Mouse (Mus musculus): ENCODE results near the gene Cd300ld.
"Not testable (repeated sequence)": the region's sequence is repeated elsewhere in the genome, so short reads cannot be mapped to it uniquely, and the experiment has no call there.

Gene Cd300ld

DNA sequence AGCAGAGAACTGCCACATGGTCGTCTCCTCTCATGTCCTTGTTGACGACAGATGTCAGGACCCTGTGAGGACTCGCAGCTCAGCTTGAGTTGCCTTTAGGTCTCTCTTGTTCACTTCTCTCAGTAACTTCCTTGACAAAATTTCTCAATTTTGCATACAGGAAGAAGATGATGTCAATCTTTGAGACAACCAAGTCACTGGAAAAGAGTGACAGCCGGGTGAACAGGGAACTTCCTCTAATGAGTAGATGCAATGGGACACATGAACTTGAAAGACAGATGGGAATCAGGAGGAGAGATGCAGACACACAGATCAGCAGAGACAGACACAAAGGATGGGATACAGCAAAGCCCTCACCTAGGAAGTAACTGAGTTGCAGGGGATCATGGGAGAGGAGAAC, at the start of gene Cd300ld:
TSS of gene Cd300ld (minus strand) at position 130 of the 400 bp plus-strand sequence.
- DNase-seq (ENCODE audit: low read depth, low spot score) = no peak

DNA sequence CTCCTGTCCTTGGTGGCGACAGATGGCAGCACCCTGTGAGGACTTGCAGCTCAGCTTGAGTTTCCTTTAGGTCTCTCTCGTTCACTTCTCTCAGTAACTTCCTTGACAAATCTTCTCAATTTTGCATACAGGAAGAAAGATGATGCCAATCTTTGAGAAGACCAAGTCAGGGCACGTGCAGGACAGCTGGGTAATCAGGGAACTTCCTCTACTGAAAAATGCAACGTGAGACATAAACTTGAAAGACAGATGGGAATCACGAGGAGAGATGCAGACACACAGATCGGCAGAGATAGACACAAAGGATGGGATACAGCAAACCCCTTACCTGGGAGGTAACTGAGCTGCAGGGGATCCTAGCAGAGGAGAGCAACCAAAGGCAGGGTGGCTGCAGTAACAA, 47.9 kb upstream of the Cd300ld start, which contains the start of gene Cd300ld5:
TSS of gene Cd300ld5 (minus strand) at position 101 of the 400 bp plus-strand sequence.
- not testable (repeated sequence) for DNase-seq (ENCODE audit: low read depth, low spot score)

DNA sequence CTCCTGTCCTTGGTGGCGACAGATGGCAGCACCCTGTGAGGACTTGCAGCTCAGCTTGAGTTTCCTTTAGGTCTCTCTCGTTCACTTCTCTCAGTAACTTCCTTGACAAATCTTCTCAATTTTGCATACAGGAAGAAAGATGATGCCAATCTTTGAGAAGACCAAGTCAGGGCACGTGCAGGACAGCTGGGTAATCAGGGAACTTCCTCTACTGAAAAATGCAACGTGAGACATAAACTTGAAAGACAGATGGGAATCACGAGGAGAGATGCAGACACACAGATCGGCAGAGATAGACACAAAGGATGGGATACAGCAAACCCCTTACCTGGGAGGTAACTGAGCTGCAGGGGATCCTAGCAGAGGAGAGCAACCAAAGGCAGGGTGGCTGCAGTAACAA, 37.2 kb upstream of the Cd300ld start, which contains the start of gene Cd300ld4:
TSS of gene Cd300ld4 (minus strand) at position 101 of the 400 bp plus-strand sequence.
- DNase-seq (ENCODE audit: low read depth, low spot score) = not testable (repeated sequence)

DNA sequence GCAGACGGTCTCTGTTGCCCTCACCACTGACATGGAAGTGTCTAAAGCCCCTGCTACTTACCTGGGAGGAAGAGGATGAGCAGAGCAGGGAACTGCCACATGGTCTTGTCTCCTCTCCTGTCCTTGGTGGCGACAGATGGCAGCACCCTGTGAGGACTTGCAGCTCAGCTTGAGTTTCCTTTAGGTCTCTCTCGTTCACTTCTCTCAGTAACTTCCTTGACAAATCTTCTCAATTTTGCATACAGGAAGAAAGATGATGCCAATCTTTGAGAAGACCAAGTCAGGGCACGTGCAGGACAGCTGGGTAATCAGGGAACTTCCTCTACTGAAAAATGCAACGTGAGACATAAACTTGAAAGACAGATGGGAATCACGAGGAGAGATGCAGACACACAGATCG, 26.4 kb upstream of the Cd300ld start, which contains the start of gene Cd300ld2:
TSS of gene Cd300ld2 (minus strand) at position 101 of the 400 bp plus-strand sequence.
- DNase-seq (ENCODE audit: low read depth, low spot score) = not testable (repeated sequence)

DNA sequence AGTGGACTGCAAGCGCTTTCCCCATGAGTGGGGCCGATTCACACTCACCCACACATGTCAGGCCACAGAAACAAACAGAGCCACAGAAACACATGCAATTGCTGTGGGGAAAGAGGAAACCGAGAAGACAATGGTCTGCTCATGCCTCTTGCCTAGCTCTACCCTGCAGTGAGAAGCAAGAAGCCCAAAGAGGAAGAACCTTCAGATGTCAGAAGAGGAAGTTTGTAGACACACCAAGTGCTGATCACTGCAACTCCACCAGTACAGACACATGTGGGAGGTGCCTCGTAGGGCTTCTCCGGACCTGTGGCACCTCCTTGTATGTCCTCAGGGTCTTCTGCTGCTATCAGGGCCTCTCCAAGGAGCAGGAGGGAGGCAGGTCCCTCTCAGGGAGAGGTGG, 14.3 kb upstream of the Cd300ld start:
- no peak for DNase-seq (ENCODE audit: low read depth, low spot score)

DNA sequence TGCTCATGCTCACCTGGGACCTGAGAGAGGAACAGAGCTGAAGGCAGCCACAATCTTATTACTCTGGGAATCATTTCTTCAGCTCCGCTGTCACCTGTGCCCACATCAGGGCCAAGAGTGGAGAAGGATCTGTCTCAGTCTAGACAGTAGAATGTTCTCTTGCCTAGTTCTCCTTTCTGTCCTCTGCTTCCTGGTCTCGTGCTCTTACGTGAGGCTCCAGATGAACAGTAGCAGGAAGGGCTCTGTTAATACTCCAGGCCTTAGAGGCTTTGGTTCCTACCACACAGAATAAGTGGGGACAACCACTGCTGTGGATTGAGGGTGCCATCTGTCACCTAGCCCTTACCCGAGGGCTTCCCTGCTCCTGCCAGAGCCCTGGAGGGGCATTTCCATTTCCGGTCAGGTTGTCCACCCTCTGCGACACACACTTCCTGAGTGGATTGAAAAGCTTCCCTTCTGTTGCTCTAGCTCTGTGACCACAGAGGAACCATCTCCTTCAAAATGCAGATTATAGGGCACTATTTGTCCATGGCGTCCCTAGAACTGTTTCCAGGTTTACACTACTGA, 11.8 kb upstream of the Cd300ld start, which contains the start of gene Cd300c2:
TSS of gene Cd300c2 (minus strand) at position 407 of the 567 bp plus-strand sequence.
- DNase-seq (ENCODE audit: low read depth, low spot score) = no peak

DNA sequence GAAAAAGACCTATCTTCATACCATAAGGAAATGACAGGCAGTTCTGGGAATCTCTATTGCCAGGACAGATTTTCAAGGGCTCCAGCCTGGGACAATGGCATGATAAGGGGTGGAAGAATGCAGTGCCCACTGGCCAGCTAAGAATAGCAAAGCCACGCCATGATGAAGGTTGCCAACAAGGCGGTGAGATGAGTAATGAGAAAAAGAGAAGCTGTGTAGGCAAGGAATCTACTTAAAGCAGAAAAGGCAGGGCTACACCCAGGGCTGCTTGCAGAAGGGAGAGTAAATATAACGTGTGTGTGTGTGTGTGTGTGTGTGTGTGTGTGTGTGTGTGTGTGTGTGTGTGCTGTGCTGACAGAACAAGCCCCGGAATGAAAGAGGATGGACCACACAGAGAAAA, 7.9 kb downstream of the Cd300ld start:
- DNase-seq (ENCODE audit: low read depth, low spot score) = no peak

DNA sequence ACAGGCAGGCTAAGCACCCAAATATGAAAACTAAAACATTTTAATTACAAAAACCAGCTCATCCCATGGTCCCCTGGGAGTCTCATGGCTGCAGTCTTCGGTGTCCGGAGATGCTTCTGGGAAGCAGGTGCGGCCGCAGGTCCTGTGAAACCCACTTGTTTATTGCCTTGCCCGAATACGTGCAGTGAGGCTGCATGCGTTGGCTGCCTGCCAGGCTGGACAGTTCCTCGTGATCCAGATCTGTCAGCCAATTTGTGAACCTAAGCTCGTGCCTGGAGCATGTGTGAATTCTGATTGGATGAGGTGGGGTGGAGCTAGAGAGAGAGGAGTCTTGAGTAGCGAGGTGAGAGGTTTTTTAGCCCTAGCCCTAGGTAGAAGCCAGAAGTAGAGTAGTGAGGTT, 17.0 kb downstream of the Cd300ld start:
- no peak for DNase-seq (ENCODE audit: low read depth, low spot score)

DNA sequence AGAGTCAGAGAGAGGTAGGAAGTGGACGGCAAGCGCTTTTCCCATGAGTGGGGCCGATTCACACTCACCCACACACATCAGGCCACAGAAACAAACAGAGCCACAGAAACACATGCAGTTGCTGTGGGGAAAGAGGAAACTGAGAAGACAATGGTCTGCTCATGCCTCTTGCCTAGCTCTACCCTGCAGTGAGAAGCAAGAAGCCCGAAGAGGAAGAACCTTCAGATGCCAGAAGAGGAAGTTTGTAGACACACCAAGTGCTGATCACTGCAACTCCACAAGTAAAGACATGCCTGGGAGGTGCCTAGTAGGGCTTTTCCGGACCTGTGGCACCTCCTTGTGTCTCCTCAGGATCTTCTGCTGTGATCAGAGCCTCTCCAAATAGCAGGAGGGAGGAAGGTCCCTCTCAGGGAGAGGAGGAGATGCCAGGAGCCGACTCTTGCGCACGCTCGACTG, 20.9 kb downstream of the Cd300ld start, which contains the start of gene Cd300c:
TSS of gene Cd300c (minus strand) at position 406 of the 456 bp plus-strand sequence.
- no peak for DNase-seq (ENCODE audit: low read depth, low spot score)

DNA sequence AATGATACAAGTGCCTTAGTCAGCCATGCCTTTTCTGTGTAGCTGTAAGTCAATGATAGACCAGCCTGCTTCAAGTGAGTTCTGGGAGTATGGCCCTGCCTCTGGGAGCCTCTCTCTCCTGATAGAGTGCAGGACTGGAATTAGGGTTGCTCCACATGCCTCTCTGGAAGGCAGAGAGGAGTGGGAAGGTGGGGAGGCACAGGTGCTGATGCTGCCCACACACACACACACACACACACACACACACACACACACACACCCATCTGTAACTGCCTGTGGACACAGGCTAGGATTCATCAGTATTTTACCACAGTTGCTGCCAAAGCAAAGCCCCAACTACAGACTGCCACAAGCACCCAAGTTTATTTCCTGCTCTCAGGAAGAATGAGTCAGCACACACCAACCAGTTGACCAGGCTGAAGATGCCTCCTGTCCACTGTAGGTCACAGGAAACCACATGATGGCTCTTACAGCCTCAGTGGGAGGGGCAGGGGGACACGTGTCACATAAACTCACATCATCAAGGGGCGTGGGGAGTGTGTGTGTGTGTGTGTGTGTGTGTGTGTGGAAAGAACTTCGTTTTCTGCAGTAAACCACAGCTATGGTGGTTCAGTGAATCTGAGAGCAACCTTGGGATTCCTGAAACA, 24.4 kb downstream of the Cd300ld start:
- no peak for DNase-seq (ENCODE audit: low read depth, low spot score)

DNA sequence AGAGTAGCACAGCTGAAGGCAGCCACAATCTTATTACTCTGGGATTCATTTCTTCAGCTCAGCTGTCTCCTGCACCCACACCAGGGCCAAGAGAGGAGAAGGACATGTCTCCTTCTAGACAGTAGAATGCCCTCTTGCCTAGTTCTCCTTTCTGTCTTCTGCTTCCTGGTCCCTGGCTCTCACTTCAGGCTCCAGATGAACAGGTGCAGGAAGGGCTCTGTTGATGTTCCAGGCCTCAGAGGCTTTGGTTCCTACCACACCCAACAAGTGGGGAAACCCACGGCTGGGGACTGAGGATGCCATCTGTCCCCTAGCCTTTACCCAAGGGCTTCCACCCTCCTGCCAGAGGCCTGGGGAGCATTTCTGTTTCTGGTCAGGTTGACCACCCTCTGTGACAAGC, 29.4 kb downstream of the Cd300ld start:
- DNase-seq (ENCODE audit: low read depth, low spot score) = no peak

DNA sequence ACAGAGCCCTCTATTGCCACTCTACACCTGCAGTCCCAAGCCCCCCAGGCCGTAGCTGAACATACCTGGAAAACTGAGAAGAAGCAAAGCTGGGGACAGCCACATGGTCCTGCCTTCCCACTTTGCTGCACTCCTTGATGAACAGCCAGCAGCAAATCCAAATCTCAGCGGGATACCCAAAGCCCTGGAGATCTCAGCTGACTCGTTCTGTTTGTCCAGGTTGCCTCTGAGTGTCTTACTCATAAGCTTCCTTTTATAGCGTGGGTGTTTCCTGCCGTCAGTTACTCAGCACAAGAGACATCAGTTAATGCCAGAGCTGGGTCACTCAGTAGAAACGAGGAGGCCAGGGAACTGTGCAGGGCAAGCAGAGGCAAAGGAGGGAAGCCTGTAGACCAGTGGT, 55.6 kb downstream of the Cd300ld start, which contains the start of gene Cd300lb:
TSS of gene Cd300lb (minus strand) at position 243 of the 400 bp plus-strand sequence.
- no peak for DNase-seq (ENCODE audit: low read depth, low spot score)

DNA sequence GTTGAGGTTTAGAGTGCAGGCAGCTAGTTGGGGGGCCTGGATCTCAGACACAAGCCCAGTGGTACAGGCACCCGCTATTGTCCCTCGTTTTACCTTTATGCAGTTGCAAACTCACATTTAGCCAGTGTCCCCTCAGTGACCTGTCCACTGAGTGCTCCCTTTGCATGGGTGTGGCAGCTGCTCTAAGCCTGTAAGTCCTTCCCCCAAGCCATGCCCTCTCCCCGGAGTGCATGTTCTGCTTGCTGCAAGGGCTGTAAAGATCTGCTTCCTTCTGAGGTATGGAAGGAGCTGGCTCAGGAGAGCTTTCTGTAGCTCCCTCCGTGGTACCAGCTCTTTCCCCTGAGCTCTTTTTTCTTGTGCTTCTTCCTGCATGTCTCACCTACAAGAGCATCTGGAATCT, 56.1 kb downstream of the Cd300ld start:
- no peak for DNase-seq (ENCODE audit: low read depth, low spot score)
